Mouse (Mus musculus) inflammation-experienced regulatory T-cells (primary cell): ENCODE measurements around the gene Mxd3. TPM values are rescaled to one million over a fixed set of nuclear protein-coding genes. Genes with fewer than 3 reads are reported as not detected.

Experiments used
- polyA plus RNA-seq, 2 experiments: library from polyadenylated mRNA; unstranded; fragments of 100-300 nt; shearing (Covaris generic); gene quantifications; one replicate each; pipeline ENCODE4 v1.2.1; 2017

Mxd3 gene
- 1 to 10 TPM in 1 of 2 experiments, under 1 TPM in 1; 0.51 to 1.2 TPM for polyA plus RNA-seq

GRCm38 (mm10) chr13:55329683-55330566, at the start of gene Mxd3:
TSS of gene Mxd3 (minus strand) at chr13:55329823.

DNA sequence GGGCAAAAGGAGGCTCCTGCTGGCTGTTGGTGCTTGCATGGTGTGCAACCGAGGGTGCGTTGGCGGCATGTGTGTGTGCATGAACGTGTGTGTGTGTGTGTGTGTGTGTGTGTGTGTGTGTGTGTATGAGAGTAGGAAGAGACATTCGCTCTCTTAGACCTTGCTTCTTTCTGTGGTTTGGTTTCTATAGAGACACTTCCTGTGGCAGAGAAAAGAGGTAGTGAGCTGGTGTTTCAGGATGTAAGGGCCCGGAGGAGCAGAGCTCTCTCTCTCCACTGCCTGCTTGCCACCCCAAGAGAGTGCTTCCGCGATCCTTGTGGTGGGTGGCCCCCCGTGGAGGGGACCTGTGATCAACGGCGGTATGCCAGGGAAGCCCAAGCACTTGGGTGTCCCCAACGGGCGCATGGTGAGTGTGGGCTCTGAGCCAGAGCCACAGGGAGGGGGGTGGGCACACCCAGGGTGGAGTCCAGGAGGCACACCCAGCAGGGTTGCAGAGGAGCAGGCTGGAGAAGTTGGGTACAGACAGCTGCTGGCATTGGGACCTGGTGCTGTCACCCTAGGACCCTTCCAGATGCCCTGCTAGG, 40.0 kb upstream of the Mxd3 start, which contains the start of gene Rgs14:
TSS of gene Rgs14 (plus strand) at position 202 of the 584 bp plus-strand sequence.

DNA sequence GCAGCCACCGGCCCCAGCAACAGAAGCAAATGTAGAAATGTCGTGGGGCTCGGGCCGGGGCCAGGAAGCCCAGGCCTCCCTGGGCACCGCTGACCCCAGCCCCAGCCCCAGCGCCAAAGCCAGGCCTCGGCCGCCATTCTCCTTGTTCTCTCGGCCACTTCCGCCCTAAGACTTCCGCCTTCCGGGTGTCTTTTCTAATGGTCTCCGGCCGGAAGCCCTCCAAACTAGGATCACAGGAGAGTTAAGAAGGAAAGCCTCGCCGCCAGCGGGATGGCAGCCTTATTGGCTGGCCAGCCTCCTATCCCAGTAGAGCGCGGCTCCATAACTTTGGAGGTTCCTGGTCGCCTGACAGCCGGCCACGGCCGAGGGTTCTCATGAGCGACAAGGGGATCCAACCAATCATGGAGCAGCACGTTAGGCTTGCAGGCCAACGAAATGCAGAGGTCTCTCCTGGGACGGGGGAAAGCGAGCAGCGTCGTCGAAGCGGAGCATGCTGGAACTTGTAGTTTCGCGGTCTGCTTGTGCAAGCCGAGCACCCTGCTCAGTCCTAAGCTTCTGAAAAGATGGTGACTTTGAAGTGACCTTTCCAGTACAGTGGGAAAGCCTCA, 32.9 kb upstream of the Mxd3 start, which contains the start of gene Lman2:
TSS of gene Lman2 (minus strand) at position 331 of the 608 bp plus-strand sequence.

DNA sequence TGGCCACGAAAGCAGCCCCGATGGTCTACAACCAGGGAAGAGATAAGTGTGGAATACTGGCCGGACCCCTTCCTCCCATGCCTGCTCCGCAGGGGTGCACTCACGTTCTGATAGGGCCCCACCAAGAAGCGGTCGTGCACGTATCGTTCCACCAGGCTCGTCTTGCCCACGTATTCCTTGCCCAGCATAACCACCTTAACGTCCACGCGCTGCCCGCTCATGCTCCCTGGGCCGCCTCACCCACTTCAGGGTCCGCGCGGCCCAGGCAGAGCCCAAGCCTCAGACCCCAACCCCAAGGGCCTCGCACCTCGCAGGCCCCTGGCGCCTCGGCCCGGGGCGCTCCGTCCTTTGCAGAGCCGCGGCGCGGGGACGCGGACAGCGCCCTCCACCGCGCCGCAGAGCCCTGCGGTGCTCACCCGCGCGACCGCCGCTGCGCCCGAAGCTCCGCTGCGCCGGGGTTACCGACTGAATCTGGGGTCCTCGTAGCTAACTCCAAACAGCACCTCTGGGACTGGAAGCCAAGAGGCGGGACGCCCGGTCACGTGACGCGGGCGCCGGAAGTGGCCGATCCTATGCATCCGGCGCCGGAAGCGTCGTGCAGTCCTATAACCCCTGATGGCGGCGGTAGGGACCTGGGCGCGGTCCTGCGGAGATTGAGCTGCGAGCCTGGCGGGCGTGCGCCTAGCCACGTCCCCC, 8.0 kb downstream of the Mxd3 start, which contains the start of gene Rab24:
TSS of gene Rab24 (minus strand) at position 513 of the 696 bp plus-strand sequence.

DNA sequence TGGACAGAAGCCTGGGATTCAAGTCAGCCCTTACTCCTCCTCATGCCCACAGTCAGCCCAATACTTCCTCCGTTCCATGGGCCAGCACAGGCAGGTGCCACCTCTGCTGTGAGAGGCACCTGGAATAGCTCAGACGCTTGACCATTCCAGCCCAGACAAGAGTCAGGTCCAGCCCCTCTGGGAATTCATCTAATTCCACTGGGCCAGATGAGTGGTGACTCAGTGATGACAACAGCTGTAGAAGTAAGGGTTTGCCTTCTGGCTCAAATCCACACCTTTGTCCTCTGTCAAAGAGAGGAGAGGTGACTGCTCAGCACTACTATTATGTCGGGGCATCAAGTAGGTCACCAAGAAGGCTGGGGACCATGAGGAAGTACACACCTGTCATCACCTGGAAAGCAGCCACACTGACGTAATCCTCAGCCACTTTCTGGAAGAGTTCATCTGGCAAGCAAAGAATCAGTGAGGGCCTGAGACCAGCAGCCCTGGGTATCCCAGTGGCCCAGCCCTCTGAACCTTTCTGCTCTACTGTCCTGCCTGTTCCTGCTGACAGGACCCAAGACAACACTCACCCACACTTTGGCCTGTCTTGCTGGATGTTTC, 9.6 kb downstream of the Mxd3 start, which contains the start of gene Prelid1:
TSS of gene Prelid1 (plus strand) at position 570 of the 603 bp plus-strand sequence.

Other genes with a start within 250 kb of the Mxd3 start
- 10 to 100 TPM; 68.0 to 80.8 TPM for gene Uimc1, start 229.5 kb downstream of the Mxd3 start, polyA plus RNA-seq
- gene Zfp346, start 224.5 kb downstream of the Mxd3 start, polyA plus RNA-seq = 10 to 100 TPM; 30.6 to 35.8 TPM
- not detected for gene Gm17617, start 196.3 kb downstream of the Mxd3 start, polyA plus RNA-seq
- gene Fgfr4, start 177.2 kb downstream of the Mxd3 start, polyA plus RNA-seq = not detected
- gene Nsd1, start 120.0 kb downstream of the Mxd3 start, polyA plus RNA-seq = 10 to 100 TPM; 61.8 to 69.0 TPM
- gene Prelid1, start 9.3 kb downstream of the Mxd3 start, polyA plus RNA-seq = 100 to 1,000 TPM; 286 to 289 TPM
- gene Rab24, start 7.9 kb downstream of the Mxd3 start, polyA plus RNA-seq = 100 to 1,000 TPM; 157 to 162 TPM
- 100 to 1,000 TPM; 138 to 149 TPM for gene Lman2, start 33.0 kb upstream of the Mxd3 start, polyA plus RNA-seq
- 100 to 1,000 TPM; 144 to 172 TPM for gene Rgs14, start 39.9 kb upstream of the Mxd3 start, polyA plus RNA-seq
- under 1 TPM; 0.05 to 0.13 TPM for gene Slc34a1, start 68.4 kb upstream of the Mxd3 start, polyA plus RNA-seq
- gene Pfn3, start 85.4 kb upstream of the Mxd3 start, polyA plus RNA-seq = not detected
- gene F12, start 97.0 kb upstream of the Mxd3 start, polyA plus RNA-seq = not detected
- gene Grk6, start 115.2 kb upstream of the Mxd3 start, polyA plus RNA-seq = 100 to 1,000 TPM; 281 to 356 TPM
- gene Prr7, start 134.4 kb upstream of the Mxd3 start, polyA plus RNA-seq = 1 to 10 TPM; 1.7 to 2.1 TPM
- gene Dbn1, start 158.3 kb upstream of the Mxd3 start, polyA plus RNA-seq = not detected
- 10 to 100 TPM; 14.8 to 15.1 TPM for gene Pdlim7, start 183.9 kb upstream of the Mxd3 start, polyA plus RNA-seq
- 1 to 10 TPM; 2.4 to 8.6 TPM for gene Dok3, start 199.5 kb upstream of the Mxd3 start, polyA plus RNA-seq
- gene Ddx41, start 206.8 kb upstream of the Mxd3 start, polyA plus RNA-seq = 10 to 100 TPM; 78.5 to 92.3 TPM
- 10 to 100 TPM; 53.3 to 66.9 TPM for gene Fam193b, start 241.3 kb upstream of the Mxd3 start, polyA plus RNA-seq
- 100 to 1,000 TPM; 266 to 288 TPM for gene Tmed9, start 243.9 kb upstream of the Mxd3 start, polyA plus RNA-seq